Comparison of ENCODE assay signal across 7 mouse cellular contexts in genomic region chr1:118389454-118390265, GRCm38 (mm10). TPM values are rescaled to one million over a fixed set of nuclear protein-coding genes. Genes with fewer than 3 reads are reported as not detected.
DNase-seq lines count a peak whose midpoint lies in the region; ATAC-seq and TF ChIP-seq lines count a peak whose summit lies in the region.

No protein-coding gene starts in this region.

- no peak; the same call in 1 of the 2 replicates for TF ChIP-seq POLR2A in CH12.LX (IDR thresholded peaks at IDR 0.05; ENCODE audit: low read depth, low read length)
- no peak for TF ChIP-seq POLR2A in small intestine, adult 2 months (IDR thresholded peaks at IDR 0.05; ENCODE audit: low read depth, low read length)

- TF ChIP-seq CTCF in CH12.LX (conservative IDR thresholded peaks at IDR 0.05 in 1 of 2, IDR thresholded peaks at IDR 0.05 in 1 of 2; ENCODE audit: low read depth in 2 of 2, low read length in 2 of 2), result no peak
- TF ChIP-seq CTCF in small intestine, adult 2 months (IDR thresholded peaks at IDR 0.05; ENCODE audit: extremely low read depth, insufficient read length, insufficient replicate concordance, low read depth, low read length), result no peak

- peaks cover 50% of the 10 kb centered on the region for H3K79me2 ChIP-seq in CH12.LX (replicated peaks; ENCODE audit: control insufficient read depth, extremely low read depth, insufficient read depth, poor library complexity, severe bottlenecking)

- in situ Hi-C loops in CH12.LX (cut with MboI; ENCODE audit: low pct_ligation_motif_present, low pct_unique_long_range_greater_than_20kb, low sequenced_read_pairs), result loop anchor here (5.0 kb wide), 1 partner anchor 73 kb away; no protein-coding TSS in a partner anchor

- no peaks in the 10 kb centered on the region for H3K9me3 ChIP-seq in CH12.LX (replicated peaks; ENCODE audit: low read length)
- H3K9me3 ChIP-seq in heart, embryonic 16.5 days (replicated peaks; ENCODE audit: control insufficient read depth, low read length), result no peaks in the 10 kb centered on the region

- TF ChIP-seq RAD21 in CH12.LX (IDR thresholded peaks at IDR 0.05; ENCODE audit: low read depth, low read length), result no peak

- peak overlapping the region; percentile 86 to 97 (median 91) for H3K4me3 ChIP-seq in CH12.LX (replicated peaks in 1 of 3; ENCODE audit: low read depth in 2 of 3, low read length in 2 of 3, poor library complexity in 1 of 3)
- peak overlapping the region; percentile 75 for H3K4me3 ChIP-seq in heart, embryonic 16.5 days (ENCODE audit: low read length)
- peak overlapping the region; percentile 89 for H3K4me3 ChIP-seq in small intestine, adult 2 months (ENCODE audit: low read depth, low read length)

- peak; percentile 51 for DNase-seq in CH12.LX (ENCODE audit: extremely low read depth)
- DNase-seq in NIH3T3 (ENCODE audit: low read depth), result peak; percentile 61
- peak; percentile 71 for DNase-seq in embryo, embryonic 10 days (ENCODE audit: low spot score)
- peak; percentile 15 to 23 for DNase-seq in left cerebral cortex, adult 18-20 months (ENCODE audit: low spot score in 2 of 2)

- peak overlapping the region; percentile 63; the same call in 1 of the 2 replicates for H3K27ac ChIP-seq in CH12.LX (ENCODE audit: insufficient read depth, low read depth)
- peak overlapping the region; percentile 92 for H3K27ac ChIP-seq in heart, embryonic 16.5 days (ENCODE audit: low read length)
- peak overlapping the region; percentile 72 for H3K27ac ChIP-seq in small intestine, adult 2 months (ENCODE audit: insufficient read depth, low read depth, low read length)

- no peaks in the 10 kb centered on the region for H3K27me3 ChIP-seq in CH12.LX (replicated peaks)
- H3K27me3 ChIP-seq in heart, embryonic 16.5 days (ENCODE audit: control insufficient read depth, insufficient read depth, low read length), result no peaks in the 10 kb centered on the region
- H3K27me3 ChIP-seq in small intestine, adult 2 months (ENCODE audit: control insufficient read depth, insufficient read depth, low read length), result no peaks in the 10 kb centered on the region

- H3K36me3 ChIP-seq in CH12.LX (replicated peaks in 1 of 2; ENCODE audit: control insufficient read depth in 1 of 2, insufficient read depth in 1 of 2, low read length in 1 of 2), result peaks cover 8 to 36% of the 10 kb centered on the region in 2 experiments
- no peaks in the 10 kb centered on the region for H3K36me3 ChIP-seq in heart, embryonic 16.5 days (ENCODE audit: control insufficient read depth, insufficient read depth)
- no peaks in the 10 kb centered on the region for H3K36me3 ChIP-seq in small intestine, adult 2 months (ENCODE audit: control insufficient read depth, insufficient read depth, low read length)

- dilution Hi-C loops in CH12.LX (cut with MboI; ENCODE audit: extremely low pct_ligation_motif_present, extremely low pct_unique_long_range_greater_than_20kb, low sequenced_read_pairs), result no loop called here

- peak; percentile 30 for ATAC-seq in heart, embryonic 16.5 days (replicated peaks; ENCODE audit: extremely low read depth, insufficient read depth, low FRiP score)
- peak; percentile 19; the same call in 1 of the 2 replicates for ATAC-seq in megakaryocyte progenitor cell, adult 5-6 weeks (replicated peaks; ENCODE audit: poor library complexity)

- TF ChIP-seq EP300 in CH12.LX (IDR thresholded peaks at IDR 0.05; ENCODE audit: low read length), result no peak

- H3K9ac ChIP-seq in CH12.LX (ENCODE audit: insufficient read depth, low read depth), result peak overlapping the region; percentile 97
- H3K9ac ChIP-seq in heart, embryonic 16.5 days (ENCODE audit: low read length), result peak overlapping the region; percentile 88

- peaks cover 7 to 40% of the 10 kb centered on the region in 2 experiments for H3K4me1 ChIP-seq in CH12.LX (ENCODE audit: control insufficient read depth in 1 of 2, insufficient read depth in 2 of 2)
- H3K4me1 ChIP-seq in heart, embryonic 16.5 days (ENCODE audit: control insufficient read depth, insufficient read depth, low read length), result peaks cover 9% of the 10 kb centered on the region
- no peaks in the 10 kb centered on the region; the same call in 1 of the 2 replicates for H3K4me1 ChIP-seq in small intestine, adult 2 months (ENCODE audit: control insufficient read depth, insufficient read depth, insufficient read length, low read length)

- WGBS in heart, embryonic 16.5 days, result under 1% methylated on average over 44 of the region's 44 CpGs
- WGBS in small intestine, adult 2 months, result 1% methylated on average over 44 of the region's 44 CpGs

- 0 out of 2 replicates have a peak overlapping the region, but pooled peaks have one; percentile 83 for H3K4me2 ChIP-seq in CH12.LX (ENCODE audit: insufficient read depth, low read depth, poor library complexity, severe bottlenecking)
- peak overlapping the region; percentile 70 for H3K4me2 ChIP-seq in heart, embryonic 16.5 days (ENCODE audit: low read depth, low read length)

TF ChIP-seq in CH12.LX, 34 proteins besides CTCF, POLR2A, EP300 and RAD21:
- no peak for TF ChIP-seq MAX (IDR thresholded peaks at IDR 0.05; ENCODE audit: low read length)
- TF ChIP-seq ETS1 (conservative IDR thresholded peaks at IDR 0.05; ENCODE audit: low read depth, low read length), result no peak
- no peak; the same call in 1 of the 2 replicates for TF ChIP-seq MXI1 (IDR thresholded peaks at IDR 0.05; ENCODE audit: low read depth, low read length)
- no peak for TF ChIP-seq MEF2A (IDR thresholded peaks at IDR 0.05; ENCODE audit: borderline replicate concordance, low read depth, low read length)
- no peak for TF ChIP-seq TBP (conservative IDR thresholded peaks at IDR 0.05; ENCODE audit: low read depth, low read length)
- TF ChIP-seq RCOR1 (conservative IDR thresholded peaks at IDR 0.05; ENCODE audit: low read depth, low read length), result no peak
- TF ChIP-seq ZMIZ1 (IDR thresholded peaks at IDR 0.05; ENCODE audit: low read depth, low read length), result peak; percentile 77
- TF ChIP-seq JUND (conservative IDR thresholded peaks at IDR 0.05; ENCODE audit: low read depth, low read length), result no peak
- no peak for TF ChIP-seq KAT2A (IDR thresholded peaks at IDR 0.05; ENCODE audit: insufficient replicate concordance, low read length)
- no peak for TF ChIP-seq USF2 (conservative IDR thresholded peaks at IDR 0.05; ENCODE audit: low read depth, low read length)
- TF ChIP-seq E2F4 (IDR thresholded peaks at IDR 0.05; ENCODE audit: insufficient replicate concordance, low read depth, low read length), result no peak
- no peak for TF ChIP-seq HCFC1 (IDR thresholded peaks at IDR 0.05; ENCODE audit: low read depth, low read length)
- no peak for TF ChIP-seq PAX5 (IDR thresholded peaks at IDR 0.05; ENCODE audit: low read length)
- TF ChIP-seq SIN3A (IDR thresholded peaks at IDR 0.05; ENCODE audit: low read length), result peak; percentile 54; the same call in 1 of the 2 replicates
- TF ChIP-seq MAZ (IDR thresholded peaks at IDR 0.05; ENCODE audit: low read depth, low read length), result peak; percentile 28; the same call in 1 of the 2 replicates
- no peak for TF ChIP-seq POLR2AphosphoS2 (IDR thresholded peaks at IDR 0.05; ENCODE audit: low read depth, low read length)
- TF ChIP-seq MAFK (IDR thresholded peaks at IDR 0.05; ENCODE audit: insufficient replicate concordance, low read length), result no peak
- 0 out of 2 replicates have a peak, but pooled peaks have one; percentile 70 for TF ChIP-seq UBTF (IDR thresholded peaks at IDR 0.05; ENCODE audit: low read depth, low read length)
- no peak for TF ChIP-seq ZC3H11A (IDR thresholded peaks at IDR 0.05; ENCODE audit: low read depth, low read length)
- TF ChIP-seq USF1 (IDR thresholded peaks at IDR 0.05; ENCODE audit: low read depth, low read length), result no peak
- TF ChIP-seq IRF4 (IDR thresholded peaks at IDR 0.05; ENCODE audit: low read depth, low read length), result 0 out of 2 replicates have a peak, but pooled peaks have one; percentile 5
- no peak for TF ChIP-seq ELF1 (IDR thresholded peaks at IDR 0.05; ENCODE audit: low read depth, low read length)
- 0 out of 2 replicates have a peak, but pooled peaks have one; percentile 16 for TF ChIP-seq CHD2 (IDR thresholded peaks at IDR 0.05; ENCODE audit: low read length)
- TF ChIP-seq CHD1 (IDR thresholded peaks at IDR 0.05; ENCODE audit: low read depth, low read length), result no peak
- no peak for TF ChIP-seq SMC3 (IDR thresholded peaks at IDR 0.05; ENCODE audit: low read depth, low read length)
- no peak for TF ChIP-seq JUN (IDR thresholded peaks at IDR 0.05; ENCODE audit: insufficient read depth, low read depth, low read length)
- no peak for TF ChIP-seq BHLHE40 (IDR thresholded peaks at IDR 0.05; ENCODE audit: low read depth, low read length)
- no peak for TF ChIP-seq NRF1 (IDR thresholded peaks at IDR 0.05; ENCODE audit: low read depth, low read length)
- no peak for TF ChIP-seq GABPA (IDR thresholded peaks at IDR 0.05; ENCODE audit: insufficient replicate concordance, low read depth, low read length)
- peak; percentile 51; the same call in 1 of the 2 replicates for TF ChIP-seq NELFE (IDR thresholded peaks at IDR 0.05; ENCODE audit: low read depth, low read length)
- no peak for TF ChIP-seq MYC (IDR thresholded peaks at IDR 0.05; ENCODE audit: low read depth, low read length)

RNA-seq across cellular contexts. Expression of gene Clasp1, which starts 0.8 kb away (rescaled TPM):
- total RNA-seq in CH12.LX (2012; rRNA removed) (42.2 and 42.9 TPM in 2 replicates), CH12.LX (2014; rRNA removed) (31.8 and 32.0 TPM in 2 replicates)
- polyA plus RNA-seq in CH12.LX (2012; ENCODE audit: insufficient read length, low read depth), result 51.3 and 53.2 TPM in 2 replicates
- polyA plus RNA-seq in heart, embryonic 16.5 days (2015; fragmentation: Nextera tagmentation; extraction: Ambion mirVana), result 86.8 and 101 TPM in 2 replicates
- 100 to 1,000 TPM; 106 to 109 TPM for total RNA-seq in left cerebral cortex, adult 18-20 months (2021)
- total RNA-seq in megakaryocyte progenitor cell, adult 5-6 weeks (2015), result 45.0 and 56.3 TPM in 2 replicates
- 45.9 and 51.3 TPM in 2 replicates for total RNA-seq in megakaryocyte progenitor cell, adult 5-6 weeks (2017)
- 4.0 and 10.9 TPM in 2 replicates for polyA plus RNA-seq in small intestine, adult 2 months (2012; rRNA removed)

Comparison
In these comparisons a context has a peak if more than half of its experiments do, and no peak if none do; other contexts are left out.
1. Peak in every context shown above with its lines: DNase-seq, ATAC-seq, H3K4me3 ChIP-seq and H3K27ac ChIP-seq.
2. DNase-seq: peak in every context shown above with its lines; median percentile 71 in embryo, embryonic 10 days; 61 in NIH3T3; 51 in CH12.LX; 19 in left cerebral cortex, adult 18-20 months.